Mouse (Mus musculus): ENCODE results near the gene Lman2l. TPM values are rescaled to one million over a fixed set of nuclear protein-coding genes. Genes with fewer than 3 reads are reported as not detected.

Lman2l gene
- polyA plus RNA-seq, 1 experiment from 2014 or later, result 22.6 TPM

DNA sequence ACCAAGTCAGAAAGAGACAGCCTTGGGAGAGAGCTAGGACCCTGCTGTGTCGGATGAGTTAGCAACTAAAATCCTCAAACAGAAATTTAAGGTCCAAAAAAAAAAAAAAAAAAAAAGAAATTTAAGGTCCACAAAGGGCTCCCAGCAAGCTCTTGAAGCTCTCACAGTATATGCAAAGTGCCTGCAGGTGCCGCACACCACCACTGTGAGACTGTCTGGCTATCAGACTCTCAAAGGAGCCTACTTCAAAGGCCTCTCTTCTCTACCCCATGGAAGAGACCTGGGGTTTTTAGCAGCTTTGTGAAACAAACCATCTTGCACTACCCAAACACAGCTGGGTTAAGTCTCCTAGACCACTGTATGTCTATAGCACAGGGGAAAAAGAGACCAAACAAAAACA lies 15.6 kb downstream of the Lman2l start:
- Histone ChIP-seq H3K9me3 (ENCODE audit: control insufficient read depth, low read length) (no peaks in the 10 kb centered on the region), H3K27ac (ENCODE audit: low read depth) (no peak overlapping the region), H3K27me3 (replicated peaks; ENCODE audit: control insufficient read depth, insufficient read depth, low read length) (no peaks in the 10 kb centered on the region), H3K4me3 (ENCODE audit: low read depth, low read length) (no peak overlapping the region), H3K4me1 (replicated peaks; ENCODE audit: control insufficient read depth, insufficient read depth, low read length) (no peaks in the 10 kb centered on the region), H3K9ac (ENCODE audit: low read length) (no peak overlapping the region), H3K36me3 (ENCODE audit: control insufficient read depth, insufficient read depth, low read length) (peaks cover 93% of the 10 kb centered on the region), H3K4me2 (ENCODE audit: low read length) (no peak overlapping the region)
- ATAC-seq (replicated peaks; ENCODE audit: low FRiP score, low TSS enrichment, low read depth) (no peak), DNase-seq (ENCODE audit: low spot score) (no peak)
- 100% methylated on average over 2 of the region's 2 CpGs for WGBS

DNA sequence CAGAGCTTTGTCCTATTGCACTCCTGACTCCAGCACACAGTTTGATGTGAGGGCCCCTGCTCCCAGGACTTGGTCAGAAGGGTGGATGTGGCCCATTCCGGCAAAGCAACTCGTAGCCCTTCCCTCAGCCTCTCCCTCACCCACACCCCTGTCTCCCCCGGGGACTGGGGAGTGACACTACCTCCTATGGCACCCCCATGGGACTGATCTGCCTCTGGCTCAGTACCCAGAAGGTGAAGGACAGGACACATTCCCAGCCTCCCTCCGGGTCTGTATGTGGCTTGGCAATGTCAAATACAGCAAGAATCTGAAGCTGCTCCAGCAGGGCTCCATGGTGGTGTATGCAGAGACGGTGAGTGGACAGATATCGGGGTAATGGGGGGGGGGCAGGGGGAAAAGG lies 40.5 kb downstream of the Lman2l start:
- 78% methylated on average over 6 of the region's 6 CpGs for WGBS
- DNase-seq (ENCODE audit: low spot score) (no peak), ATAC-seq (replicated peaks; ENCODE audit: low FRiP score, low TSS enrichment, low read depth) (no peak)
- Histone ChIP-seq H3K9me3 (ENCODE audit: control insufficient read depth, low read length) (no peaks in the 10 kb centered on the region), H3K4me2 (ENCODE audit: low read length) (no peak overlapping the region), H3K27me3 (replicated peaks; ENCODE audit: control insufficient read depth, insufficient read depth, low read length) (no peaks in the 10 kb centered on the region), H3K27ac (ENCODE audit: low read depth) (no peak overlapping the region), H3K4me3 (ENCODE audit: low read depth, low read length) (no peak overlapping the region), H3K9ac (ENCODE audit: low read length) (no peak overlapping the region), H3K4me1 (replicated peaks; ENCODE audit: control insufficient read depth, insufficient read depth, low read length) (no peaks in the 10 kb centered on the region), H3K36me3 (ENCODE audit: control insufficient read depth, insufficient read depth, low read length) (no peaks in the 10 kb centered on the region)

DNA sequence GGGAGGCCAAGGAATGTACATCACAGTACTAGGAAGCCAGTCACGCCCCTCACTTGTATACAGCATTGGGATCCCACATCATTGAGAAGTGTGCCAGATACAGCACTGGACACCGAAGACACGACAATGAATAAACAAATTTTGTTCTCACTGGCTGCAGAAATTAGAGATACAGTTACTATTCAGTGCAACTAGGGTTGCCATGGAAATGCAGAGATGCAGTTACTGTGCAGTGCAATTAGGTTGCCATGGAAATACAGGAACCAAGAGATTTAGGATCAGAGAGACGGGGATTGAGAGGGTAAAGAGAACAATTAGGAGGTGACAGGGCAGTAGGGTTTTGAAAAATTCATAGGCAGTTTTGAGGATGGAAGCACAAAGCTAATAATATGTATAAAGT lies 43.6 kb downstream of the Lman2l start:
- Histone ChIP-seq H3K9me3 (ENCODE audit: control insufficient read depth, low read length) (no peaks in the 10 kb centered on the region), H3K4me1 (replicated peaks; ENCODE audit: control insufficient read depth, insufficient read depth, low read length) (no peaks in the 10 kb centered on the region), H3K4me3 (ENCODE audit: low read depth, low read length) (no peak overlapping the region), H3K36me3 (ENCODE audit: control insufficient read depth, insufficient read depth, low read length) (no peaks in the 10 kb centered on the region), H3K27ac (ENCODE audit: low read depth) (no peak overlapping the region), H3K27me3 (replicated peaks; ENCODE audit: control insufficient read depth, insufficient read depth, low read length) (no peaks in the 10 kb centered on the region), H3K4me2 (ENCODE audit: low read length) (no peak overlapping the region), H3K9ac (ENCODE audit: low read length) (no peak overlapping the region)
- ATAC-seq (replicated peaks; ENCODE audit: low FRiP score, low TSS enrichment, low read depth) (no peak), DNase-seq (ENCODE audit: low spot score) (no peak)
- 54% methylated on average over 4 of the region's 4 CpGs for WGBS

DNA sequence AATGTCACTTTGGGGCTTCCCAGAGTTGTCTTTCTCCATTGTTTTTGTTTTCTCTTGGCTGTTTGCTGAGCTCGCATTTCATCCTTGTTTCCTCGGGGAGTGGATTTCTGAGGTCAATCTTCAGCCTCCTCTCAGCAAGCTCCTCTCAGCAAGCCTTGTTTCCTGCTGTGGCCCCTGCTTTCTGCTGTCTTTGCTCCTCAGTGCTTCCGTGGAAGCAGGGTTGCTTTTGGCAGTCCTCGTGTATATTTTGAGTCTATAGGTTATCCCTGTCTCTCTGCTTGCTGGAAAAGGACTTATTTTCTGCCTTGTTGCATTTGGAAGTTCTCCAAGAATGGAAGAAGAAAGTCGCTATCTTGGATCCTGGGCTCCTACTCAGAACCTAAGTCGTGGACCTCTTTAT lies 48.0 kb downstream of the Lman2l start:
- H3K9ac ChIP-seq (ENCODE audit: low read length), result no peak overlapping the region
- no peaks in the 10 kb centered on the region for H3K36me3 ChIP-seq (ENCODE audit: control insufficient read depth, insufficient read depth, low read length)
- no peak overlapping the region for H3K4me3 ChIP-seq (ENCODE audit: low read depth, low read length)
- DNase-seq (ENCODE audit: low spot score) (no peak), ATAC-seq (replicated peaks; ENCODE audit: low FRiP score, low TSS enrichment, low read depth) (no peak)
- H3K4me1 ChIP-seq (replicated peaks; ENCODE audit: control insufficient read depth, insufficient read depth, low read length), result no peaks in the 10 kb centered on the region
- no peaks in the 10 kb centered on the region for H3K27me3 ChIP-seq (replicated peaks; ENCODE audit: control insufficient read depth, insufficient read depth, low read length)
- WGBS, result 28% methylated on average over 6 of the region's 6 CpGs
- H3K27ac ChIP-seq (ENCODE audit: low read depth), result no peak overlapping the region
- H3K4me2 ChIP-seq (ENCODE audit: low read length), result no peak overlapping the region
- no peaks in the 10 kb centered on the region for H3K9me3 ChIP-seq (ENCODE audit: control insufficient read depth, low read length)

DNA sequence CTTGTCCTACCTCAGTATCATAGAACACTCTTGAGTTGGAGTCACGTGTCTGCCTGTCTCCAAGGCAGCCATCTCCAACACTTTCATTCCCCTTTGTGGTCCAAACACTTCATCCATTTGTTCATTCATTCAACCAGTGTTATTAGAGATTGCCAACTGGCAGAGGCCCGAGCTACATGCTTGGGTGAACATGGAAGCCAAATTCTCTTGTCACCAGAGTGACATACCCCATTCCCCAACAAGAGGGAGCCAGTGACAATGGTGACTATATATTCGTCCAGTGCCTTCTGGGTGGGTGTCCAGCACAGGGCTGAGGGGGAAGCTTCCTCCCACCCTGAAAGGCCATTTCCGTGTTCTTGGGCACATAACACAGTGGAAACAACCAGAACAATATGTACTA lies 65.5 kb downstream of the Lman2l start:
- Histone ChIP-seq H3K9me3 (ENCODE audit: control insufficient read depth, low read length) (no peaks in the 10 kb centered on the region), H3K36me3 (ENCODE audit: control insufficient read depth, insufficient read depth, low read length) (no peaks in the 10 kb centered on the region), H3K4me1 (replicated peaks; ENCODE audit: control insufficient read depth, insufficient read depth, low read length) (no peaks in the 10 kb centered on the region), H3K27ac (ENCODE audit: low read depth) (no peak overlapping the region), H3K9ac (ENCODE audit: low read length) (no peak overlapping the region), H3K4me2 (ENCODE audit: low read length) (no peak overlapping the region), H3K27me3 (replicated peaks; ENCODE audit: control insufficient read depth, insufficient read depth, low read length) (no peaks in the 10 kb centered on the region), H3K4me3 (ENCODE audit: low read depth, low read length) (no peak overlapping the region)
- 76% methylated on average over 4 of the region's 4 CpGs for WGBS
- no peak for DNase-seq (ENCODE audit: low spot score)
- no peak for ATAC-seq (replicated peaks; ENCODE audit: low FRiP score, low TSS enrichment, low read depth)

DNA sequence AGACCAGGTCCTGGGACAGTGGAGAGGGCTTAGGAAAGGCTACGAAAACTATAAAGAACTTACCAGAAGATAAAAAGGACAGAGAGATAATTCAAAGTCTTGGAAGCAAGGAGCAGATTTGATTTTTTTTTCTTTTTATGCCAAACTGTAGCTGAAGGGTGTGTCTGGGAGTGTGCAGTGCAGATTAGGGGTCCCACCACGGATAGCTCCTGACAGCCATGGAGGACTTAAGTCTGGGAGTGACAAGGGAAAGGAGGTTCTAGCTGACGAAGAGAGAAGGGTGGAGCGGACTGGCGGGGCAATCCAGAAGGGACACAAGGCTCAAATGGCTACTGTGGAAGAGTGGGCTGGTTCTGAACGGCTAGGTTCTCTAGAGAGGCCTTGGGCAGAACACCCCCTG lies 66.2 kb downstream of the Lman2l start:
- WGBS, result 76% methylated on average over 6 of the region's 6 CpGs
- Histone ChIP-seq H3K36me3 (ENCODE audit: control insufficient read depth, insufficient read depth, low read length) (no peaks in the 10 kb centered on the region), H3K9me3 (ENCODE audit: control insufficient read depth, low read length) (no peaks in the 10 kb centered on the region), H3K27me3 (replicated peaks; ENCODE audit: control insufficient read depth, insufficient read depth, low read length) (no peaks in the 10 kb centered on the region), H3K4me2 (ENCODE audit: low read length) (no peak overlapping the region), H3K4me3 (ENCODE audit: low read depth, low read length) (no peak overlapping the region), H3K4me1 (replicated peaks; ENCODE audit: control insufficient read depth, insufficient read depth, low read length) (no peaks in the 10 kb centered on the region), H3K9ac (ENCODE audit: low read length) (no peak overlapping the region), H3K27ac (ENCODE audit: low read depth) (no peak overlapping the region)
- ATAC-seq (replicated peaks; ENCODE audit: low FRiP score, low TSS enrichment, low read depth) (no peak), DNase-seq (ENCODE audit: low spot score) (no peak)

DNA sequence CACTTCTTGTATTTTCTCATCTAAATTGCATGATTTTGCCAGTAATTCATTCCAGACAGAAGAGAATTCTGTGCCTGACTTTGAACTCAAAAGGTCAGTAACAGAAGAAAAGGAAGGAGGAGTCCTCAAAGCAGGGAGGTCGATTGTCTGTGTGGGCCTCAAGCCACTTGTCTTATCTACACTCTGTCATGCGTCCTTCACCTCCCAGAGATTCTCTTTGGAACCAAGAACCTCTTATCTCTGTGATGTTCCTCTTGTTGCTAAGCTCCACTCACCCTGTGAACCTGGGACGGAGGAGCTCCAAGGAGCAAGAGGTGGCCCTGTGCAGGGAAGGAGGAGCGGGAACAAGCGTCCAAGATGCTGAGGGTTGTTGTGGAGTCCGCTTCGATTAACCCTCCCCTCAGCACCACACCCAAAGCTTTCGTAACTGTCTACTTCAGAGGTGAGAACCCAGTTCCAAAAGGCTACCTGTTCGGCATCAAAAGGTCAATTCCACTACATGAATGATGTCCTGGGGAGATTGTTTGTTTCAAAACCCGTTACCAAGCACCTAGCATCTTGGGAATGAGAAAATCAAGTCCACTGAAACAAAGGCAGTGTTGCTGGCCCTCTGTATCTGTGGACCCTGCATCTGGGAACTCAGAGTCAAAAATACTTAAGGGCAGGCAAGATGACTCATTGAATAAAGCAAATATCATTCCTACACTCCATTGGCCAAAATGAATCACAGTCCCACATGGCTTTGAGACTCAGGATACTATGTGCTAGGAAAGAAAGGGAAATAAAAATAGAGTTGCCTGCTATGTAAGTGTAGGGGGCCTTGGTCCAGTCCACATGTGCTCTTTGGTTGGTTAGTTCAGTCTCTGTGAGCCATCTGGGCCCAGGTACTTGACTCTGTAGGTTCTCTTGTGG lies 72.9 kb downstream of the Lman2l start, which contains the start of gene Fer1l5:
TSS of gene Fer1l5 (plus strand) at position 358 of the 912 bp plus-strand sequence.
- no peaks in the 10 kb centered on the region for H3K9me3 ChIP-seq (ENCODE audit: control insufficient read depth, low read length)
- H3K4me3 ChIP-seq (ENCODE audit: low read depth, low read length), result no peak within 1 kb of the TSS
- no peak within 1 kb of the TSS for H3K4me2 ChIP-seq (ENCODE audit: low read length)
- peaks cover 7% of the 10 kb centered on the region for H3K4me1 ChIP-seq (replicated peaks; ENCODE audit: control insufficient read depth, insufficient read depth, low read length)
- no peaks in the 10 kb centered on the region for H3K36me3 ChIP-seq (ENCODE audit: control insufficient read depth, insufficient read depth, low read length)
- H3K27me3 ChIP-seq (replicated peaks; ENCODE audit: control insufficient read depth, insufficient read depth, low read length), result no peaks in the 10 kb centered on the region
- DNase-seq (ENCODE audit: low spot score), result no peak
- no peak within 1 kb of the TSS for H3K27ac ChIP-seq (ENCODE audit: low read depth)
- WGBS, result 74% methylated on average over 10 of the region's 10 CpGs
- no peak for ATAC-seq (replicated peaks; ENCODE audit: low FRiP score, low TSS enrichment, low read depth)
- no peak within 1 kb of the TSS for H3K9ac ChIP-seq (ENCODE audit: low read length)

DNA sequence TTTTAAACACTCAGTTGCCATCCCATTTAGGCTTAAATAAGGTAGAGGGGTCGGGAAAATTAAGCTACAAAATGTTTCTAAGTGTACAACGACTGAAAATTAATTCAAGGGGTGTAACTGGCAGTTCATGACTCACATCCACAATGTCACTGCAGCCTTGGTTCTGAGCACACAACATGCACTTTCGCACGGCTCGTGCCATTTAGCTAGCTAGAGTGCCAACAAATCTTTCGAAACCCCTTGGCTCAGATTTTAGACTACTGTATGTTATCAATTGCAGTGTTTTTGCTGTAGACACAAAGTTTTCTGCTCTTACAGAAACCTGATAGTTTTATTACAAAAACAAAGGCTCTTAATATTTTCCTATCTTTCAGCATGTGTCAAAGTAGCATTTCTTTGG lies 74.2 kb downstream of the Lman2l start:
- no peak overlapping the region for H3K27ac ChIP-seq (ENCODE audit: low read depth)
- no peak overlapping the region for H3K4me2 ChIP-seq (ENCODE audit: low read length)
- DNase-seq (ENCODE audit: low spot score) (no peak), ATAC-seq (replicated peaks; ENCODE audit: low FRiP score, low TSS enrichment, low read depth) (no peak)
- H3K4me3 ChIP-seq (ENCODE audit: low read depth, low read length), result no peak overlapping the region
- WGBS, result 87% methylated on average over 6 of the region's 6 CpGs
- no peaks in the 10 kb centered on the region for H3K36me3 ChIP-seq (ENCODE audit: control insufficient read depth, insufficient read depth, low read length)
- no peaks in the 10 kb centered on the region for H3K9me3 ChIP-seq (ENCODE audit: control insufficient read depth, low read length)
- peaks cover 7% of the 10 kb centered on the region for H3K4me1 ChIP-seq (replicated peaks; ENCODE audit: control insufficient read depth, insufficient read depth, low read length)
- H3K27me3 ChIP-seq (replicated peaks; ENCODE audit: control insufficient read depth, insufficient read depth, low read length), result no peaks in the 10 kb centered on the region
- no peak overlapping the region for H3K9ac ChIP-seq (ENCODE audit: low read length)

Measured in intestine, embryonic 14.5 days (tissue).